Mouse (Mus musculus): ENCODE data around the gene Bscl2.
"Not testable (repeated sequence)": the region's sequence is repeated elsewhere in the genome, so short reads cannot be mapped to it uniquely, and the experiment has no call there.

GRCm38 (mm10) chr19:8897211-8897864, 60.1 kb downstream of the Bscl2 start:
- not testable (repeated sequence) for TF ChIP-seq CTCF (IDR thresholded peaks at IDR 0.05; ENCODE audit: extremely low read depth, insufficient read depth, insufficient read length, insufficient replicate concordance); POLR2A (IDR thresholded peaks at IDR 0.05; ENCODE audit: low read depth, low read length)
